Mouse (Mus musculus) liver, embryonic 14.5 days (tissue): ENCODE measurements around the gene Opn1sw. TPM values are rescaled to one million over a fixed set of nuclear protein-coding genes. Genes with fewer than 3 reads are reported as not detected.

Experiments
- ATAC-seq: fragments of 200-750 bp; cut with Nextera tagmentation; 2 replicates; pipeline ENCODE4 v1.8.0; 2017; ENCODE audit warnings: moderate number of reproducible peaks, mild to moderate bottlenecking, moderate library complexity; ENCODE audit not compliant: insufficient read depth
- DNase-seq, 3 experiments: peaks; one replicate each; pipeline ENCODE4 v3.0.0-alpha.2; 2012 to 2013; ENCODE audit warnings: low read depth in 3 of 3, low spot score in 3 of 3
- H3K27ac ChIP-seq: fragments of 300-500 bp; sonication (generic); 2 replicates; pipeline ENCODE4 v1.5.1; 2014; ENCODE audit warnings: moderate library complexity, mild to moderate bottlenecking, control low read depth, inconsistent platforms
- H3K27me3 ChIP-seq: fragments of 300-500 bp; sonication (generic); 2 replicates; pipeline ENCODE4 v1.6.1; 2014; ENCODE audit warnings: mild to moderate bottlenecking, low read length, moderate library complexity; ENCODE audit not compliant: control insufficient read depth, insufficient read depth
- H3K36me3 ChIP-seq: fragments of 300-500 bp; sonication (generic); replicated peaks from 2 replicates; pipeline ENCODE4 v1.6.1; 2014; ENCODE audit warnings: low read depth; ENCODE audit not compliant: control insufficient read depth, insufficient read depth
- H3K4me1 ChIP-seq, 2 experiments: fragments of 200-500 bp in 1 of 2; fragments of 300-500 bp in 1 of 2; sonication (generic) in 1 of 2; replicated peaks; 2 replicates each; pipeline ENCODE4 v1.6.1; 2012 to 2014; ENCODE audit warnings: antibody characterized with exemption in 1 of 2, inconsistent platforms in 1 of 2, low read length in 1 of 2; ENCODE audit not compliant: control insufficient read depth in 2 of 2, insufficient read depth in 2 of 2
- H3K4me2 ChIP-seq: fragments of 300-500 bp; sonication (generic); 2 replicates; pipeline ENCODE4 v1.6.1; 2014; ENCODE audit warnings: low read depth, mild to moderate bottlenecking, control low read depth, moderate library complexity
- H3K4me3 ChIP-seq, 2 experiments: fragments of 200-500 bp in 1 of 2; fragments of 300-500 bp in 1 of 2; sonication (generic) in 1 of 2; 2 replicates each; pipeline ENCODE4 v1.5.1; 2012 to 2014; ENCODE audit warnings: low read depth in 2 of 2, low read length in 2 of 2, mild to moderate bottlenecking in 2 of 2, control low read depth in 1 of 2, inconsistent platforms in 1 of 2, moderate library complexity in 1 of 2; ENCODE audit not compliant: insufficient read depth in 1 of 2
- H3K9ac ChIP-seq: fragments of 300-500 bp; sonication (generic); replicated peaks from 2 replicates; pipeline ENCODE4 v1.6.1; 2014; ENCODE audit warnings: mild to moderate bottlenecking, control low read depth, moderate library complexity
- H3K9me3 ChIP-seq: fragments of 300-500 bp; sonication (generic); 2 replicates; pipeline ENCODE4 v1.6.1; 2016; ENCODE audit warnings: low read length, mixed read lengths; ENCODE audit not compliant: control insufficient read depth
- CTCF ChIP-seq: IDR thresholded peaks from 2 replicates; pipeline ENCODE4 v1.5.1; 2016; ENCODE audit warnings: antibody characterized with exemption, low read depth, control low read depth
- EP300 ChIP-seq: IDR thresholded peaks from 2 replicates; pipeline ENCODE4 v1.6.1; 2016; ENCODE audit warnings: antibody characterized with exemption, low read depth
- WGBS: fragments of 180-500 bp; shearing (Covaris S2); extraction: QIAGEN DNeasy Blood & Tissue Kit; methylation state at CpG from one replicate; pipeline ENCODE4 v1.1.7; 2014; ENCODE audit not compliant: insufficient replicate concordance; 5-methylcytosine and 5-hydroxymethylcytosine counted together
- polyA plus RNA-seq, 2 experiments: library from polyadenylated mRNA; depleted of rRNA in 1 of 2; stranded (reverse) in 1 of 2; unstranded in 1 of 2; fragments of >200 nt; fragmentation: Nextera tagmentation in 1 of 2; extraction: Ambion mirVana in 1 of 2; gene quantifications; 2 replicates each; pipeline versions ENCODE4 v1.2.1 to v1.2.3; 2012 to 2014

Gene Opn1sw
- polyA plus RNA-seq (2012; rRNA removed), result not detected in 2 replicates
- polyA plus RNA-seq (2014; fragmentation: Nextera tagmentation; extraction: Ambion mirVana), result 0.06 TPM in 1 of 2 replicates, not detected in the other

GRCm38 (mm10) chr6:29388052-29388518 is at the start of gene Opn1sw:
Gene Opn1sw (minus strand): TSS chr6:29388468.
- 2% methylated on average over 12 of the region's 12 CpGs for WGBS
- Histone ChIP-seq H3K27ac (no peak within 1 kb of the TSS), H3K27me3 (peaks cover 11% of the 10 kb centered on the region), H3K4me1 (peaks cover 5 to 13% of the 10 kb centered on the region in 2 experiments), H3K4me3 (peak within 1 kb of the TSS; percentile 41 to 60), H3K4me2 (peak within 1 kb of the TSS; percentile 64), H3K9ac (no peak within 1 kb of the TSS), H3K36me3 (no peaks in the 10 kb centered on the region), H3K9me3 (no peaks in the 10 kb centered on the region)
- peak; percentile 83 for ATAC-seq
- TF ChIP-seq EP300 (no peak), CTCF (no peak)
- peak; percentile 23 to 46 (median 36) for DNase-seq

- no peaks in the 10 kb centered on the region for H3K9me3 ChIP-seq
- no peak for DNase-seq
- no peak overlapping the region for H3K9ac ChIP-seq
- no peaks in the 10 kb centered on the region for H3K36me3 ChIP-seq
- TF ChIP-seq EP300 (no peak), CTCF (no peak)
- H3K27ac ChIP-seq, result no peak overlapping the region
- no peak overlapping the region for H3K4me3 ChIP-seq
- H3K4me2 ChIP-seq, result no peak overlapping the region
- ATAC-seq, result no peak
- H3K27me3 ChIP-seq, result peaks cover 40% of the 10 kb centered on the region
- WGBS, result 14% methylated on average over 11 of the region's 11 CpGs
- no peaks in the 10 kb centered on the region for H3K4me1 ChIP-seq
These were observed 48.2 kb upstream of the Opn1sw start for GRCm38 (mm10) chr6:29436461-29436934.

- H3K27me3 ChIP-seq, result peaks cover 43% of the 10 kb centered on the region
- no peak overlapping the region for H3K4me2 ChIP-seq
- no peaks in the 10 kb centered on the region for H3K4me1 ChIP-seq
- WGBS, result 27% methylated on average over 6 of the region's 6 CpGs
- TF ChIP-seq CTCF (no peak), EP300 (no peak)
- H3K36me3 ChIP-seq, result no peaks in the 10 kb centered on the region
- peak overlapping the region in 1 of 2 experiments; percentile 2; a peak in 1 of 4 replicates for H3K4me3 ChIP-seq
- no peak for DNase-seq
- H3K9ac ChIP-seq, result no peak overlapping the region
- no peaks in the 10 kb centered on the region for H3K9me3 ChIP-seq
- H3K27ac ChIP-seq, result no peak overlapping the region
- ATAC-seq, result no peak
These were observed 47.7 kb upstream of the Opn1sw start for GRCm38 (mm10) chr6:29435940-29436451.

DNA sequence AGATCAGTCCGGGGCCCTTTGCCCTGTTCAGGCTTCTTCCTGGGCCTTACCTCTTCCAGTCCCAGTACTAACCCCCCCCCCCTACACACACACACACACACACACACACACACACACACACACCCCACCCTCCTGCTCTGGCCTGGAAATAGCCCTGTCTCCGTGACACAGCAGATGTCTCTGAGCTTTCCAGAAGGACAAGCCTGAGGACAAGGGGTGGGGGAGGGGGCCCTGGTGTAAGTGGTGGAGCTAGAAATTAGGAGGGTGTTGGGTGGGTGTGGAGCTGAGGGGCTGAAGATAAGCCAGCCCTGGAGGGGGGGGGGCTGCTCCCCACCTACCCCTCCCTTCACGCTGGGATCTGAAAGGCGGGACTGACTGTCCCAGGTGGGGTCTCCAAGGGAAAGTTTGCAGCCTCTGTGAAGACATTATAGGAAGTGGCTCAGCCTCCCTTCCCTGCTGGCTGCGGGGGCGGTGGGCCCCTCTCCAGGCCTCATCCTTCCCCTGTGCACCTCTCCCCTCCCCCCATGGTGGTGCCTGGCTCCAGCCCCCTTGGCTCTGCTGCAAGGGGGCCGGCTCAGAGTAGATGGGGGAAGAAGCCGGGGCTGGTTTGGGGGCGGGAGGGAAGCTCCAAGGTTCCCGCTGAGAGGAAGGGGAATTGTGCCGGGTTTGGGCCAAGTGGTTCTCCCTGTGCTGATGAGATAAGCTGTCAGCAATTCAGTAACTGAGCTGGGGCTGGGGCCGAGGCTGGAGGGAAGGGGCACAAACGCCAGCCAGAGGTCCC is 46.8 kb upstream of the Opn1sw start:
- no peak overlapping the region for H3K27ac ChIP-seq
- no peak overlapping the region for H3K9ac ChIP-seq

More for the DNA sequence above, 46.8 kb upstream of the Opn1sw start:
- WGBS, result under 1% methylated on average over 13 of the region's 13 CpGs
- Histone ChIP-seq H3K9me3 (no peaks in the 10 kb centered on the region), H3K27me3 (peaks cover 43% of the 10 kb centered on the region), H3K4me1 (no peaks in the 10 kb centered on the region), H3K36me3 (no peaks in the 10 kb centered on the region), H3K4me2 (no peak overlapping the region), H3K4me3 (peak overlapping the region in 1 of 2 experiments; percentile 1; a peak in 1 of 4 replicates)
- ATAC-seq (no peak), DNase-seq (no peak)
- TF ChIP-seq CTCF, result no peak
- TF ChIP-seq EP300, result no peak
